Mouse (Mus musculus): ENCODE data around the gene Cgnl1. TPM values are rescaled to one million over a fixed set of nuclear protein-coding genes. Genes with fewer than 3 reads are reported as not detected.

Cgnl1 gene
- total and polyA plus RNA-seq, 2 experiments: 16.3 to 25.0 TPM

- no peak for DNase-seq (ENCODE audit: extremely low read depth, low read depth, low spot score)
- TF ChIP-seq CTCF (IDR thresholded peaks at IDR 0.05; ENCODE audit: low read depth, low read length): no peak
- TF ChIP-seq POLR2A (IDR thresholded peaks at IDR 0.05; ENCODE audit: extremely low read depth, insufficient read depth, low read length): no peak
- Histone ChIP-seq H3K4me1 (ENCODE audit: control insufficient read depth, insufficient read depth, low read length) (no peaks in the 10 kb centered on the region), H3K27ac (replicated peaks; ENCODE audit: insufficient read depth, low read depth, low read length) (no peak overlapping the region), H3K79me2 (ENCODE audit: control insufficient read depth, insufficient read depth, low read length) (no peaks in the 10 kb centered on the region), H3K36me3 (ENCODE audit: control insufficient read depth, insufficient read depth, low read length) (peaks cover 18% of the 10 kb centered on the region), H3K9ac (ENCODE audit: low read depth, low read length) (no peak overlapping the region), H3K4me3 (ENCODE audit: insufficient read depth, low read depth, low read length) (no peak overlapping the region), H3K27me3 (ENCODE audit: control insufficient read depth, insufficient read depth, low read length) (no peaks in the 10 kb centered on the region)
- WGBS: 96% methylated on average over 11 of the region's 11 CpGs
Observed at GRCm38 (mm10) chr9:71638198-71638597, 133.2 kb downstream of the Cgnl1 start.

- WGBS: 97% methylated on average over 1 of the region's 1 CpGs
- no peaks in the 10 kb centered on the region for H3K4me1 ChIP-seq (ENCODE audit: control insufficient read depth, insufficient read depth, low read length)
- no peak overlapping the region for H3K9ac ChIP-seq (ENCODE audit: low read depth, low read length)
- no peaks in the 10 kb centered on the region for H3K79me2 ChIP-seq (ENCODE audit: control insufficient read depth, insufficient read depth, low read length)
- peaks cover 22% of the 10 kb centered on the region; the same call in 1 of the 2 replicates for H3K36me3 ChIP-seq (ENCODE audit: control insufficient read depth, insufficient read depth, low read length)
- no peak overlapping the region for H3K27ac ChIP-seq (replicated peaks; ENCODE audit: insufficient read depth, low read depth, low read length)
- H3K27me3 ChIP-seq (ENCODE audit: control insufficient read depth, insufficient read depth, low read length): no peaks in the 10 kb centered on the region
- TF ChIP-seq POLR2A (IDR thresholded peaks at IDR 0.05; ENCODE audit: extremely low read depth, insufficient read depth, low read length) (no peak), CTCF (IDR thresholded peaks at IDR 0.05; ENCODE audit: low read depth, low read length) (no peak)
- no peak for DNase-seq (ENCODE audit: extremely low read depth, low read depth, low spot score)
- no peak overlapping the region for H3K4me3 ChIP-seq (ENCODE audit: insufficient read depth, low read depth, low read length)
Observed at GRCm38 (mm10) chr9:71636854-71637253, 134.5 kb downstream of the Cgnl1 start.

GRCm38 (mm10) chr9:71635627-71636026, 135.8 kb downstream of the Cgnl1 start:
- no peak overlapping the region for H3K27ac ChIP-seq (replicated peaks; ENCODE audit: insufficient read depth, low read depth, low read length)
- no peak for DNase-seq (ENCODE audit: extremely low read depth, low read depth, low spot score)

GRCm38 (mm10) chr9:71634916-71635315, 136.5 kb downstream of the Cgnl1 start:
- no peaks in the 10 kb centered on the region for H3K27me3 ChIP-seq (ENCODE audit: control insufficient read depth, insufficient read depth, low read length)
- no peaks in the 10 kb centered on the region for H3K4me1 ChIP-seq (ENCODE audit: control insufficient read depth, insufficient read depth, low read length)
- no peaks in the 10 kb centered on the region for H3K79me2 ChIP-seq (ENCODE audit: control insufficient read depth, insufficient read depth, low read length)
- no peak overlapping the region for H3K4me3 ChIP-seq (ENCODE audit: insufficient read depth, low read depth, low read length)
- peaks cover 28% of the 10 kb centered on the region for H3K36me3 ChIP-seq (ENCODE audit: control insufficient read depth, insufficient read depth, low read length)
- WGBS: 95% methylated on average over 2 of the region's 2 CpGs
- DNase-seq (ENCODE audit: extremely low read depth, low read depth, low spot score): no peak
- no peak overlapping the region for H3K9ac ChIP-seq (ENCODE audit: low read depth, low read length)
- TF ChIP-seq CTCF (IDR thresholded peaks at IDR 0.05; ENCODE audit: low read depth, low read length) (no peak), POLR2A (IDR thresholded peaks at IDR 0.05; ENCODE audit: extremely low read depth, insufficient read depth, low read length) (no peak)
- no peak overlapping the region for H3K27ac ChIP-seq (replicated peaks; ENCODE audit: insufficient read depth, low read depth, low read length)

More at GRCm38 (mm10) chr9:71635627-71636026, 135.8 kb downstream of the Cgnl1 start:
- WGBS: 71% methylated on average over 1 of the region's 1 CpGs
- peaks cover 27% of the 10 kb centered on the region for H3K36me3 ChIP-seq (ENCODE audit: control insufficient read depth, insufficient read depth, low read length)
- no peak for TF ChIP-seq POLR2A (IDR thresholded peaks at IDR 0.05; ENCODE audit: extremely low read depth, insufficient read depth, low read length)
- no peak for TF ChIP-seq CTCF (IDR thresholded peaks at IDR 0.05; ENCODE audit: low read depth, low read length)
- H3K4me3 ChIP-seq (ENCODE audit: insufficient read depth, low read depth, low read length): no peak overlapping the region
- no peak overlapping the region for H3K9ac ChIP-seq (ENCODE audit: low read depth, low read length)
- H3K79me2 ChIP-seq (ENCODE audit: control insufficient read depth, insufficient read depth, low read length): no peaks in the 10 kb centered on the region
- no peaks in the 10 kb centered on the region for H3K4me1 ChIP-seq (ENCODE audit: control insufficient read depth, insufficient read depth, low read length)
- H3K27me3 ChIP-seq (ENCODE audit: control insufficient read depth, insufficient read depth, low read length): no peaks in the 10 kb centered on the region

GRCm38 (mm10) chr9:71628921-71629320, 142.5 kb downstream of the Cgnl1 start:
- Histone ChIP-seq H3K27ac (replicated peaks; ENCODE audit: insufficient read depth, low read depth, low read length) (no peak overlapping the region), H3K36me3 (ENCODE audit: control insufficient read depth, insufficient read depth, low read length) (peaks cover 28% of the 10 kb centered on the region), H3K79me2 (ENCODE audit: control insufficient read depth, insufficient read depth, low read length) (no peaks in the 10 kb centered on the region), H3K4me1 (ENCODE audit: control insufficient read depth, insufficient read depth, low read length) (peaks cover 5% of the 10 kb centered on the region), H3K4me3 (ENCODE audit: insufficient read depth, low read depth, low read length) (no peak overlapping the region), H3K27me3 (ENCODE audit: control insufficient read depth, insufficient read depth, low read length) (no peaks in the 10 kb centered on the region), H3K9ac (ENCODE audit: low read depth, low read length) (no peak overlapping the region)
- no peak for DNase-seq (ENCODE audit: extremely low read depth, low read depth, low spot score)
- WGBS: 78% methylated on average over 6 of the region's 6 CpGs
- no peak for TF ChIP-seq POLR2A (IDR thresholded peaks at IDR 0.05; ENCODE audit: extremely low read depth, insufficient read depth, low read length)
- no peak for TF ChIP-seq CTCF (IDR thresholded peaks at IDR 0.05; ENCODE audit: low read depth, low read length)

GRCm38 (mm10) chr9:71628286-71628685, 143.1 kb downstream of the Cgnl1 start:
- H3K36me3 ChIP-seq (ENCODE audit: control insufficient read depth, insufficient read depth, low read length): peaks cover 28% of the 10 kb centered on the region
- H3K9ac ChIP-seq (ENCODE audit: low read depth, low read length): no peak overlapping the region
- no peak overlapping the region for H3K4me3 ChIP-seq (ENCODE audit: insufficient read depth, low read depth, low read length)
- no peak for TF ChIP-seq POLR2A (IDR thresholded peaks at IDR 0.05; ENCODE audit: extremely low read depth, insufficient read depth, low read length)
- no peak for TF ChIP-seq CTCF (IDR thresholded peaks at IDR 0.05; ENCODE audit: low read depth, low read length)
- H3K27ac ChIP-seq (replicated peaks; ENCODE audit: insufficient read depth, low read depth, low read length): no peak overlapping the region
- 87% methylated on average over 6 of the region's 6 CpGs for WGBS
- DNase-seq (ENCODE audit: extremely low read depth, low read depth, low spot score): no peak
- H3K79me2 ChIP-seq (ENCODE audit: control insufficient read depth, insufficient read depth, low read length): no peaks in the 10 kb centered on the region
- H3K4me1 ChIP-seq (ENCODE audit: control insufficient read depth, insufficient read depth, low read length): peaks cover 5% of the 10 kb centered on the region
- no peaks in the 10 kb centered on the region for H3K27me3 ChIP-seq (ENCODE audit: control insufficient read depth, insufficient read depth, low read length)
